Mouse (Mus musculus) 3134 (cell line): Measurements from ENCODE around the gene Lingo4.

ENCODE experiments used
- DNase-seq: peaks from one replicate; pipeline ENCODE4 v3.0.0-alpha.2; 2011; ENCODE audit warnings: low spot score; ENCODE audit not compliant: insufficient read length; ENCODE audit errors: extremely low read depth

Gene Lingo4

DNA sequence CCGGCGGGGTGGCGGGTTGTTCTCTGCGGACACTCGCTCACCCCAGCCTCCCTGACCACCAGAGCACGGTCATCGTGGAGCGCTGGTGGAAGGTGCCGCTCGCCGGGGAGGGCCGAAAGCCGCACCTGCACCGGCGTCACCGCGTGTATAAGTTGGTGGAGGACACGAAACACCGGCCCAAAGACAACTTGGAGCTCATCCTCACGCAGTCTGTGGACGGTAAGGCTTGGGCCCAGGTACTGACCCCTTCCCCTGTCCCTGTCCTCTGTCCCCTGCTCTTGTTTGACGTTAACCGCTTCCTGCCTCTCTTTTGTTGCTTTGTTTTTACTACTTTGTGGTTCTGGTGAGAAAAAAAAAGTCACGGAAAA lies 45.3 kb downstream of the Lingo4 start, which contains the start of gene Oaz3:
Oaz3 (minus strand) TSS at position 319 of the 368 bp plus-strand sequence.
- no peak for DNase-seq

DNA sequence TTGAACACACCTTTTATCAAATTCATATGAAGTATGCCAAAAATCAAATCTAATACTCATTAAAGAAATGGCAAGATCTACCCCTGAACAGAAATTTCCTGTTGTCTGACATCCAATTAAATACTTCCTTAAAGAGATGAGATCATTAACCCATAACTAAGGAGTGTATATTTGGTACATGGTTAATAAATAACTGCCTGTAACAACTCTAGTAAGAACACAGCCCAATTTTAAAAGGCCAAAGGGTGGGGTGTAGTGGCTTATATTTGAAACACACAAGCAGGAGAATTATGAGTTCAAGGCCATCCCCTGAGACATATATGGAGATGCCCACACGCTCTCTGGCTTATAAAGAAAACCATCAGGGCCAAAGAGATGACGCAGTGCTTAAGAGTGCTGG lies 51.1 kb downstream of the Lingo4 start:
- no peak for DNase-seq
